12 mouse cellular contexts compared by ENCODE assay signal in the genomic region with DNA sequence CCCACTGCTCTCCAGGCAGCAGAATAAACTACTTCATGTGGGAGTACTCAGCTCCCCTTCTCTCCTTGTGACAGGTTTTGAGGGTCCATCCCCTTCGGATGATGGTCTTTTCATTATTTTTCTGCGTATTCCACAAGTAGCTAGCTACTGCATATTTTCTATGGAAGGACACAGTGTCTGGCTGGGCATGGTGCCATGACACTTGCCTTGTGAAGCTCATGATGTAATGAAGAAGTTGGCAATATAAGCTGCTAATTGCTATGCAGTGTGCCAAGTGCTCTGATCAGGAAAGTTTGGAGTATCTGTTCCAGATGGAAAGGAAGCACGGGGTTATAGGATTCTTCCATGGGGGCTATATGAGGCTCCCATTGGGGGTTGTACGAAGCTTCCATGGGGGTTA.
DNase-seq lines count a peak whose midpoint lies in the region; ATAC-seq and TF ChIP-seq lines count a peak whose summit lies in the region.
"Had no signal": no experiment of that assay in that cellular context is flagged by ENCODE, and none has a peak within 500 bp of the region (broad histone marks: within the 10 kb centered on the region; RNA-seq: fewer than 3 reads in every experiment).

No protein-coding gene starts in this region.

- no peaks in the 10 kb centered on the region for H3K36me3 ChIP-seq in forebrain, embryonic 15.5 days
- H3K36me3 ChIP-seq: embryonic facial prominence, embryonic 13.5 days; limb, embryonic 12.5 days had no signal

- H3K4me2 ChIP-seq in forebrain, embryonic 15.5 days (replicated peaks), result no peak overlapping the region
- H3K4me2 ChIP-seq: embryonic facial prominence, embryonic 13.5 days; limb, embryonic 12.5 days had no signal

- no peak overlapping the region for H3K4me3 ChIP-seq in lung, adult 2 months (replicated peaks; ENCODE audit: extremely low read depth, low read depth, low read length)
- no peak overlapping the region for H3K4me3 ChIP-seq in forebrain, embryonic 15.5 days
- H3K4me3 ChIP-seq: embryonic facial prominence, embryonic 13.5 days; limb, embryonic 12.5 days had no signal

- H3K27ac ChIP-seq in forebrain, embryonic 15.5 days (replicated peaks), result no peak overlapping the region
- H3K27ac ChIP-seq: embryonic facial prominence, embryonic 13.5 days; limb, embryonic 12.5 days; macrophage had no signal

- no peaks in the 10 kb centered on the region for H3K9me3 ChIP-seq in forebrain, embryonic 15.5 days
- H3K9me3 ChIP-seq: embryonic facial prominence, embryonic 13.5 days; limb, embryonic 12.5 days had no signal

- no peaks in the 10 kb centered on the region for H3K4me1 ChIP-seq in lung, adult 2 months (ENCODE audit: control insufficient read depth, insufficient read depth, low read length)
- peaks cover 5% of the 10 kb centered on the region for H3K4me1 ChIP-seq in forebrain, embryonic 15.5 days
- H3K4me1 ChIP-seq: embryonic facial prominence, embryonic 13.5 days; limb, embryonic 12.5 days had no signal

- no peak for DNase-seq in frontal cortex, postnatal 25 days (ENCODE audit: low spot score in 2 of 2)
- peak; percentile 59 for DNase-seq in lung, postnatal 10 days
- no peak for DNase-seq in lung, adult 2 months
- peak; percentile 19 to 31 for DNase-seq in adrenal gland, postnatal 36 days
- DNase-seq in lung, postnatal 36 days, result peak; percentile 3
- DNase-seq in kidney, adult 9 months, result no peak
- DNase-seq: kidney, postnatal 36 days had no signal

- no peak overlapping the region for H3K9ac ChIP-seq in forebrain, embryonic 15.5 days (replicated peaks)
- H3K9ac ChIP-seq: embryonic facial prominence, embryonic 13.5 days; limb, embryonic 12.5 days had no signal

- H3K27me3 ChIP-seq in forebrain, embryonic 15.5 days, result 0 out of 2 replicates have a peak, but pooled peaks cover 3% of the 10 kb centered on the region
- H3K27me3 ChIP-seq: embryonic facial prominence, embryonic 13.5 days; limb, embryonic 12.5 days had no signal

- TF ChIP-seq CTCF in lung, adult 2 months (IDR thresholded peaks at IDR 0.05; ENCODE audit: insufficient read depth, low read length), result no peak

- WGBS in lung, adult 2 months, result 72% methylated on average over 4 of the region's 4 CpGs
- WGBS in forebrain, embryonic 15.5 days, result 55% methylated on average over 4 of the region's 4 CpGs

- peak; percentile 51; the same call in 1 of the 2 replicates for ATAC-seq in frontal cortex, adult (ENCODE audit: low TSS enrichment)
- no peak for ATAC-seq in forebrain, embryonic 15.5 days (replicated peaks)

- no peak for TF ChIP-seq POLR2A in lung, adult 2 months (IDR thresholded peaks at IDR 0.05; ENCODE audit: borderline replicate concordance, extremely low read depth, low read depth, low read length)

Comparison
In these comparisons a context has a peak if more than half of its experiments do, and no peak if none do; other contexts are left out.
1. DNase-seq: peak in lung, postnatal 10 days (single experiment), adrenal gland, postnatal 36 days (2 of 2) and lung, postnatal 36 days (single experiment); none in frontal cortex, postnatal 25 days (0 of 2), lung, adult 2 months (single experiment) and kidney, adult 9 months (single experiment).